Mouse (Mus musculus): ENCODE data around the gene Lage3.

DNA sequence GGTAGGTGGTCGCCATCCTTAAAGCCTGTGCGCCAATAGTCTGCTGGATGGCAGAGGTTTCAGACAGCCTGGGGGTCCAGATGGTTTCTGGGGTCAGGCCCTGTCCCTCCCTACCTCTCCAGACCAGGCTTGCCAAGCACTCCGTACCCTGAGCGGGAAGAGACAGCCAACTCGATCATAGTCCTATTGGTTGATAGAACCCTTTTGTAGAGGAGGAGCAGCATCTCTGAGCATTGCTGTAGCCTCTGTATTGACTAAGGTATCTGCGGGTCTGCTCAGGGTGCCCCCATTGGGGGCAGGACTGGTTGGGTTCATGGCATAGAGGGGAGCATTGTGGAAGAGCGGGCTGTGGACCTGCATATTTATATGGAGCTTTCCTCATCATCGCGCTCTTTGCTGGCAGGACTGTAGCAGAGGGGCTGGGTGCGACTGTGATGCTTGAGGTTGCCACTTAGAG is 24.2 kb downstream of the Lage3 start:
- TF ChIP-seq EP300 (IDR thresholded peaks at IDR 0.05; ENCODE audit: low read depth) (no peak), CTCF (IDR thresholded peaks at IDR 0.05; ENCODE audit: low read depth) (no peak)
